Mouse (Mus musculus) forebrain, embryonic 14.5 days (tissue): ENCODE results near the gene Tbc1d5. TPM values are rescaled to one million over a fixed set of nuclear protein-coding genes. Genes with fewer than 3 reads are reported as not detected.

Experiments
- ATAC-seq: fragments of 200-750 bp; cut with Nextera tagmentation; 2 replicates; pipeline ENCODE4 v1.8.0; 2017; ENCODE audit warnings: mild to moderate bottlenecking, moderate library complexity
- DNase-seq: peaks from one replicate; pipeline ENCODE4 v3.0.0-alpha.2; 2015; ENCODE audit warnings: low spot score
- H3K27ac ChIP-seq: fragments of 300-500 bp; sonication (generic); 2 replicates; pipeline ENCODE4 v1.5.1; 2014; ENCODE audit warnings: low read depth, mild to moderate bottlenecking, control low read depth, low read length, moderate library complexity
- H3K27me3 ChIP-seq: fragments of 300-500 bp; sonication (generic); replicated peaks from 2 replicates; pipeline ENCODE4 v1.6.1; 2014; ENCODE audit warnings: low read length, control low read depth, mixed read lengths; ENCODE audit not compliant: control insufficient read depth, insufficient read depth
- H3K36me3 ChIP-seq: fragments of 300-500 bp; sonication (generic); 2 replicates; pipeline ENCODE4 v1.6.1; 2014; ENCODE audit warnings: low read length, control low read depth; ENCODE audit not compliant: control insufficient read depth, insufficient read depth
- H3K4me1 ChIP-seq: fragments of 300-500 bp; sonication (generic); 2 replicates; pipeline ENCODE4 v1.6.1; 2014; ENCODE audit warnings: antibody characterized with exemption, low read length, control low read depth; ENCODE audit not compliant: control insufficient read depth, insufficient read depth
- H3K4me2 ChIP-seq: fragments of 300-500 bp; sonication (generic); 2 replicates; pipeline ENCODE4 v1.6.1; 2014; ENCODE audit warnings: mild to moderate bottlenecking, control low read depth, low read length
- H3K4me3 ChIP-seq: fragments of 300-500 bp; sonication (generic); 2 replicates; pipeline ENCODE4 v1.5.1; 2014; ENCODE audit warnings: low read depth, low read length, control low read depth
- H3K9ac ChIP-seq: fragments of 300-500 bp; sonication (generic); 2 replicates; pipeline ENCODE4 v1.6.1; 2014; ENCODE audit warnings: mild to moderate bottlenecking, low read length, control low read depth, moderate library complexity
- H3K9me3 ChIP-seq: fragments of 300-500 bp; sonication (generic); replicated peaks from 2 replicates; pipeline ENCODE4 v1.6.1; 2016; ENCODE audit warnings: low read length, control low read depth, mixed read lengths; ENCODE audit not compliant: control insufficient read depth
- WGBS: fragments of 180-500 bp; shearing (Covaris S2); extraction: QIAGEN DNeasy Blood & Tissue Kit; methylation state at CpG from one replicate; pipeline ENCODE4 v1.1.7; 2014; 5-methylcytosine and 5-hydroxymethylcytosine counted together
- polyA plus RNA-seq: library from polyadenylated mRNA; unstranded; fragments of >200 nt; fragmentation: Nextera tagmentation; extraction: Ambion mirVana; gene quantifications from 2 replicates; pipeline ENCODE4 v1.2.1, GENCODE M21; 2014

The Tbc1d5 gene
- polyA plus RNA-seq, 1 experiment from 2014 or later: 4.3 TPM

DNA sequence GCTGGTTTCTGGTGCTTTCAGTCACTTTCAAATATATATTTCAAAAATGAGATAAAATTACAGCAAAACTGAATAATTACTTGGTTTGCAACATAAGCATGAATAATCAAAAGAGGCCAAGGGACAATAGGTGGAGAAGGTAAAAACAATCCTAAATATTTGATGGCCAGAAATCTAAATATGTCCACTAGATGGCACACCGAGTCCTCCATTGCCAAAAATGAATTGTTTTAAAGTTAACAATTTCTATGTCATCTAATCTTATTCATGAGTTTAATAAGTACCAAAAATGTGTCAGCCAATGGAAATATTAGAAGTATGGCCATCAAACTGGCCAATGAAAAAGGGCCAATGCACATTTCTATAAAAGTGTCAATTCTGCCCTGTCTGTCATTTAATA lies 365.1 kb downstream of the Tbc1d5 start:
- Histone ChIP-seq H3K4me2 (no peak overlapping the region), H3K9ac (no peak overlapping the region), H3K36me3 (no peaks in the 10 kb centered on the region), H3K4me3 (no peak overlapping the region), H3K27me3 (no peaks in the 10 kb centered on the region), H3K9me3 (no peaks in the 10 kb centered on the region), H3K27ac (no peak overlapping the region), H3K4me1 (no peaks in the 10 kb centered on the region)
- peak; percentile 47 for DNase-seq
- WGBS: 55% methylated on average over 1 of the region's 1 CpGs
- ATAC-seq: no peak

DNA sequence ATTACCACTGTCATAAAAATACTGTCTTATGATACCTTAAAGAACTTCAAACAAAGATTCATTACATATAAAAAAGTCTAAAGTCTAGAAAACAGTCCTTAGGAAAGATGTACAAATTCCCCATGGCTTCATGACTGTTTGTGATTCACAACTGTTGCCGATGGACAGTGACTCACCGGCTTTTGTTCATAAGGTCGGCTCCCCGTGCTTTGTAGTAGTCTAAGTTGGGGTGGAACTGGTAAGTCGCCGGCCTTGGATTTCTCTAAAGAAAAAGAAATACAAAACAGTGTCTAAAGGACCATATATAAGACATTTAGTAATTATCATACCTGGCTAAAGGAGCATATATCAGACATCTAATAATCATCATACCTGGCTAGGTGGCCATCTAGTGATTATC lies 365.6 kb downstream of the Tbc1d5 start:
- ATAC-seq: no peak
- H3K9me3 ChIP-seq: no peaks in the 10 kb centered on the region
- WGBS: 89% methylated on average over 6 of the region's 6 CpGs
- H3K9ac ChIP-seq: no peak overlapping the region
- H3K4me2 ChIP-seq: no peak overlapping the region
- no peak overlapping the region for H3K27ac ChIP-seq
- H3K27me3 ChIP-seq: no peaks in the 10 kb centered on the region
- no peak overlapping the region for H3K4me3 ChIP-seq
- DNase-seq: no peak
- H3K36me3 ChIP-seq: no peaks in the 10 kb centered on the region
- no peaks in the 10 kb centered on the region for H3K4me1 ChIP-seq

DNA sequence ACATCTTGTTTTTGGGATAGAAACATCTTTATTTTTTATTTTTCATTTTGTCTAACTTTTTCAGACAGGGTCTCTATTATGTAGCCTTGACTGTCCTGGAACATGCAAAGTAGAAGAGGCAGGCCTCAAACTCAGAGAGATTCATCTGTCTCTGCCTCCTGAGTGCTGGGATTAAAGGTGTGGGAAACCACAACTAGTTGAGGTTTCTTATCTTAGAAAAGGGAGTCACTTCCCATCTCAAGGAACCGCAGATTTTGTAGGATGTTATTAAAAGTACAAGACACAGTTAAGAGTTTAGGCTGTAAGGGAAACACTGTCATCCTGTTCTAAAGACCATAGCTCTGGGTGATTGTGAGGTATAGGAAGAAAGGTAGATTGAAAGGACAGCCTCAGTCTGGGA lies 373.5 kb downstream of the Tbc1d5 start:
- no peak overlapping the region for H3K4me2 ChIP-seq
- no peak for ATAC-seq
- DNase-seq: no peak
- no peaks in the 10 kb centered on the region for H3K36me3 ChIP-seq
- no peaks in the 10 kb centered on the region for H3K27me3 ChIP-seq
- 91% methylated on average over 1 of the region's 1 CpGs for WGBS
- no peaks in the 10 kb centered on the region for H3K9me3 ChIP-seq
- H3K4me3 ChIP-seq: no peak overlapping the region
- peaks cover 2% of the 10 kb centered on the region; the same call in 1 of the 2 replicates for H3K4me1 ChIP-seq
- H3K9ac ChIP-seq: no peak overlapping the region
- no peak overlapping the region for H3K27ac ChIP-seq

DNA sequence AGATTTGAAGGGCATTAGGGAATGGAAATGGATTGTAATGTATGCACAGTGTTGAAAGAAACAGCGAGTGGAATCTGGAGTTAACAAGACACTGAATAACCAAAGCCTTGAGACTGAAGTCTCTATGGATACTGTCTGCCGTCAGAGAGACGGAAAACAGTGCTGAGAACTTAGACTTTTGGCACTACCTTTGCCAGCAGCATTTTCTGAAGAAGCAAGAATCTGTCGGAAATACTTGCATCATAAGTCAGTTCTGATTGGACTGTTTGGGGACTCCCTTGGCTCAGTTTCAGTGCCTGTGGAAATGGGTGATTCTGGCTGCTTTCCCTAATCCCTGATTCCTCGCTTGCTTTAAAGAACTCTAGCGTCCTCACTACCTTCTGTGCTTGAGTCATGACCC lies 375.9 kb downstream of the Tbc1d5 start:
- H3K4me2 ChIP-seq: no peak overlapping the region
- H3K36me3 ChIP-seq: no peaks in the 10 kb centered on the region
- H3K9me3 ChIP-seq: no peaks in the 10 kb centered on the region
- WGBS: 32% methylated on average over 6 of the region's 6 CpGs
- DNase-seq: peak; percentile 36
- no peak overlapping the region for H3K4me3 ChIP-seq
- no peak overlapping the region for H3K9ac ChIP-seq
- no peak for ATAC-seq
- H3K4me1 ChIP-seq: peaks cover 2% of the 10 kb centered on the region; the same call in 1 of the 2 replicates
- H3K27me3 ChIP-seq: no peaks in the 10 kb centered on the region
- no peak overlapping the region for H3K27ac ChIP-seq

DNA sequence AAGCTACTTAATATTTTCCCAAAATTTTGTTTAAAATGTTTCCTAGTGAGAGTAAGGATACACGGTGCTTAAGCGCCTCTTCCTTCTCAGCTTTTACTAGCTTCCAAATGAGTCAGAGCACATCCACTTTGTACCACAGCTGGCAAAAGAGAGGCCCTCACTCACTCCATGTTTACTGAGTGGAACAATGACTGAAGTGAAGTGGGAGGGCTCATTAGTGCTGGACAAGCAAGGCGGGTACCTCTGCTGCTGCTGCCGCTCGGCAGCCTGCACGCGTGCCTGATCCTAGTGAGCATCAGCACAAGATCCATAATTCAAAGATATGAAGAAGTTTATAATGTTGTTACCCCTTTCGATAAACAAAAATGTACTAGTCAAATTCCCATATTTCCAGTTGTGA lies 376.8 kb downstream of the Tbc1d5 start:
- Histone ChIP-seq H3K36me3 (no peaks in the 10 kb centered on the region), H3K27me3 (no peaks in the 10 kb centered on the region), H3K9ac (no peak overlapping the region), H3K4me2 (no peak overlapping the region), H3K4me1 (peaks cover 2% of the 10 kb centered on the region; the same call in 1 of the 2 replicates), H3K9me3 (no peaks in the 10 kb centered on the region), H3K4me3 (no peak overlapping the region), H3K27ac (no peak overlapping the region)
- no peak for ATAC-seq
- WGBS: 45% methylated on average over 8 of the region's 8 CpGs
- peak; percentile 14 for DNase-seq

DNA sequence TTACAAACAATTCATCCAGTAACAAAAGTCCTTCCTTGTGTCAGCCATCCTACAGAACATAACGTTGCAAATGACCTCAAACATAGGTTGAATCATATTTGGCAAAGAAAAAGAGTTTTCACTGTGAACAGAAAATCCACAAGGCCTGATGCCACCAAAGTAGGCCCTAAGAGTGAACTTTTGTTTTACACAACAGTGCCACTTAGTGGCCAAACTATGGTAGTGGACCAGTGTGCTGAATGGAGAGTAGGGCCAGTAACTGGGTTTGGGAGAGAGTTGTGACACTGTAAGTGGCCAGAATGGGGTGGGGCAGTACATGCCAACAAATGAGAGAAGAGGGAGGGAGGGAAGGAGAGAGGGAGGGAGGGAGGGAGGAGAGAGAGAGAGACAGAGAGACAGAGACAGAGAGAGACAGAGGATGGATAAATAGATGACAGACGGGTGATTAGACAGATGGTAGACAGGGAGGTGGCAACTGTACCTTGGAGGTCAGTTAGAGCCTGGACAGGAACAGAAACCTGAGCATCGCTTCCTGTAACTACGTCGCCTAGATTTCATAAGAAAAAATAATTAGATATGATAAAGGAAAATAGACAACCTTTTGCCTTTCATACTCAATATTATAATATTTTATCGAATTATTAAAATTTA lies 383.6 kb downstream of the Tbc1d5 start:
- peak; percentile 95 for ATAC-seq
- no peak overlapping the region for H3K27ac ChIP-seq

DNA sequence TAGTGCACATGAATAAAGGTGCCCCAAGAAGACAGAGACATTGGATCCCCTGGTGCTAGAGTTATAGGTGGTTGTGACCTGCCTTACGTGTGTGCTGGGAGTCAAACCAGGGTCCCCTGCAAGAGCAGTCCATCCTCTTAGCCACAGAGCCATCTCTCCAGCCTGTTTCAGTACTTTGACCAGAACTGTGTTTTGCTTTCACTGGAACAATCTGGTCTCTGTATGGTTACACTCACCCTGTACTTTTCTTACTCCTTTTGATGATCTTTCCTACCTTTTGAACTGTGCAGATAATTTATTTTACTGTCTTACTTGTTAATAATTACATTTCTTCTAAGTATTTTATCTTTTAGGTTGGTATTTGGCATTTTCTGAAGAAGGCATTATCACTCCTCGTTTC lies 387.5 kb downstream of the Tbc1d5 start:
- no peaks in the 10 kb centered on the region for H3K36me3 ChIP-seq
- H3K27ac ChIP-seq: no peak overlapping the region
- no peak for DNase-seq
- no peaks in the 10 kb centered on the region for H3K27me3 ChIP-seq
- H3K4me3 ChIP-seq: no peak overlapping the region
- H3K9me3 ChIP-seq: no peaks in the 10 kb centered on the region
- 88% methylated on average over 2 of the region's 2 CpGs for WGBS
- H3K9ac ChIP-seq: no peak overlapping the region
- H3K4me2 ChIP-seq: no peak overlapping the region
- no peaks in the 10 kb centered on the region for H3K4me1 ChIP-seq
- ATAC-seq: no peak

More for the DNA sequence above, 383.6 kb downstream of the Tbc1d5 start:
- 73% methylated on average over 6 of the region's 6 CpGs for WGBS
- Histone ChIP-seq H3K4me1 (no peaks in the 10 kb centered on the region), H3K36me3 (no peaks in the 10 kb centered on the region), H3K4me3 (no peak overlapping the region), H3K4me2 (no peak overlapping the region), H3K9me3 (no peaks in the 10 kb centered on the region), H3K9ac (no peak overlapping the region), H3K27me3 (no peaks in the 10 kb centered on the region)
- DNase-seq: peak; percentile 89

DNA sequence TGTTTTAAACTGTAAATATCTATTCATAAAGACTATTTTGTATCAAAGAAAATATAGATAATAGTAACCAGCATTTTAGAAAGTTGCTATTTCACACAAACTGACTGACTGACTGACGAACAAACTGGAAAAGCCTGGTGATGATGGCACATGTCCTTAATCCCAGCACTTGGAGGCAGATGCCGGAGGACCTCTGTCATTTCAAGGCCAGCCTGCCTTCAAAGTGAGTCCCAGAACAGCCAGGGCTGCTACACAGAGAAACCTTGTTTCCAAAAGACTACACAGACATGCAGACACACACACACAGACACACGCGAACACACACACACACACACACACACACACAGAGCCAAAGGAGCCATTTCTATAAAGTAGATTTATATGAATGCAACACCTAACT lies 390.3 kb downstream of the Tbc1d5 start:
- ATAC-seq (no peak), DNase-seq (no peak)
- no peak overlapping the region for H3K4me2 ChIP-seq
- H3K27ac ChIP-seq: no peak overlapping the region
- no peak overlapping the region for H3K9ac ChIP-seq
- H3K9me3 ChIP-seq: no peaks in the 10 kb centered on the region
- no peak overlapping the region for H3K4me3 ChIP-seq
- H3K36me3 ChIP-seq: no peaks in the 10 kb centered on the region
- H3K27me3 ChIP-seq: no peaks in the 10 kb centered on the region
- 92% methylated on average over 4 of the region's 4 CpGs for WGBS
- H3K4me1 ChIP-seq: no peaks in the 10 kb centered on the region

DNA sequence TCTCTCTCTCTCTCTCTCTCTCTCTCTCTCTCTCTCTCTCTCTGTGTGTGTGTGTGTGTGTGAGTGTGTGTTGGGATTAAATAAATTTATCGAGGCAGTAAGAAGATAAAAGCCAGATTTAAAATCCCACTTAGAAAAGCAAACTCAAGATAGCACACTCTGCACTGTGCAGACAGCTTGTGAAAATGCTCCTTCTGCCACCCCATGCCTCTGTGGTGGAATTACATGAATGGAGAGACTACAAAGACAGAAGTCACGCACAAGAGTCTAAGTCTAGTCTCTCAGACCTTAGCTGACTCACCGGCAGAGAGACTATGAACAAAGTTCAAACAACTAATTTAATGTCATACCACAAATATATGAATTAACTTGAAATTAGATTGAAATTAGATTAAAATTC lies 403.9 kb downstream of the Tbc1d5 start:
- Histone ChIP-seq H3K4me2 (no peak overlapping the region), H3K27me3 (no peaks in the 10 kb centered on the region), H3K36me3 (no peaks in the 10 kb centered on the region), H3K9ac (no peak overlapping the region), H3K4me3 (no peak overlapping the region), H3K4me1 (no peaks in the 10 kb centered on the region), H3K9me3 (no peaks in the 10 kb centered on the region), H3K27ac (no peak overlapping the region)
- no peak for ATAC-seq
- DNase-seq: peak; percentile 24
- WGBS: 79% methylated on average over 3 of the region's 3 CpGs
